Mouse (Mus musculus) brown adipose tissue, adult 24 weeks (tissue): ENCODE results near the gene Sbds. TPM values are rescaled to one million over a fixed set of nuclear protein-coding genes. Genes with fewer than 3 reads are reported as not detected.

Source experiments
- H3K27ac ChIP-seq: fragments of 200-500 bp; replicated peaks from 2 replicates; pipeline ENCODE4 v1.5.1; 2012; ENCODE audit warnings: low read depth, mild to moderate bottlenecking, low read length
- H3K4me1 ChIP-seq: fragments of 200-500 bp; 2 replicates; pipeline ENCODE4 v1.6.1; 2012; ENCODE audit warnings: low read length, mixed read lengths; ENCODE audit not compliant: control insufficient read depth, insufficient read depth, insufficient read length
- H3K4me3 ChIP-seq: fragments of 200-500 bp; 2 replicates; pipeline ENCODE4 v1.5.1; 2012; ENCODE audit warnings: low read depth, mild to moderate bottlenecking, low read length, moderate library complexity; ENCODE audit not compliant: insufficient read depth
- polyA plus RNA-seq: library from polyadenylated mRNA; stranded (reverse); fragments of >200 nt; gene quantifications from 2 replicates; pipeline ENCODE4 v1.2.4, GENCODE M21; 2012; ENCODE audit not compliant: missing spikeins, insufficient read depth, insufficient read length

Gene Sbds
- polyA plus RNA-seq, 1 experiment = 74.0 TPM

DNA sequence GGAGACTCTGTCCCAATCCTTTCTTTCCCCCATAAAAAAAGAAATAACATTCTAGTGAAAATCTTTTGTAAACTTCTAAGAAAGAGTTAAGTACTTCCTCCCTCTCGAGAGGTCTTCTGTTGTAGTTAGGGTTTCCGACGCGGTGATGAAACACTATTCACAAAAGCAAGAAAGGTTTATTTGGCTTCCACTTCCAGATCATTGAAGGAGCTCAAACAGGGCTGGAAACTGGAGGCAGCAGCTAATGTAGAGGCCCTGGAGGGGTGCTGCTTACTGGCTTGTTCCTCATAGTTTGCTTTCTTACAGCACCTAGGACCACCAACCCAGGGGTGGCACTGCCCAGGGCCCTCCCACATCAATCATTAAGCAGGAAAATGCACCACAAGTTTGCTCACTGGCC is 27.2 kb downstream of the Sbds start:
- Histone ChIP-seq H3K27ac (no peak overlapping the region), H3K4me3 (no peak overlapping the region), H3K4me1 (peaks cover 13% of the 10 kb centered on the region)

DNA sequence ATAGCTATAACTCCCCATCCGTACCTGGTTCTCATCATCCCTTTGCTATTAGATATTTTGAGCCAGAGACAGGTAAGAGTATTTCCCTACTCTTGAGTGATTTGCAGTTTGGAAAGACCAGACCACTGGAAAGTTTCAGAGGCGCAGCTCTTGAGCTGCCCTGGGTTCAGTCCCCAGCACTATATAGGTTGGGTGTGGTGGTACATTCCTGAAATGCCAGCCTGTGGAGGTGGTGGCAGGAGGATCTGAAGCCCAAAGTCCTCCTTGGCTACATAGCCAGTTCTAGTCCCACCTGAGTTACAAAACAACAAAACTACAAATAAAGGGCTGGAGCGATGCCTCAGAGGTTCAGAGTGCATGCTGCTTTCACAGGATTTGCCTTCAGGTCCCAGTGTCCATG is 28.5 kb downstream of the Sbds start:
- Histone ChIP-seq H3K27ac (no peak overlapping the region), H3K4me1 (peaks cover 14% of the 10 kb centered on the region), H3K4me3 (no peak overlapping the region)

DNA sequence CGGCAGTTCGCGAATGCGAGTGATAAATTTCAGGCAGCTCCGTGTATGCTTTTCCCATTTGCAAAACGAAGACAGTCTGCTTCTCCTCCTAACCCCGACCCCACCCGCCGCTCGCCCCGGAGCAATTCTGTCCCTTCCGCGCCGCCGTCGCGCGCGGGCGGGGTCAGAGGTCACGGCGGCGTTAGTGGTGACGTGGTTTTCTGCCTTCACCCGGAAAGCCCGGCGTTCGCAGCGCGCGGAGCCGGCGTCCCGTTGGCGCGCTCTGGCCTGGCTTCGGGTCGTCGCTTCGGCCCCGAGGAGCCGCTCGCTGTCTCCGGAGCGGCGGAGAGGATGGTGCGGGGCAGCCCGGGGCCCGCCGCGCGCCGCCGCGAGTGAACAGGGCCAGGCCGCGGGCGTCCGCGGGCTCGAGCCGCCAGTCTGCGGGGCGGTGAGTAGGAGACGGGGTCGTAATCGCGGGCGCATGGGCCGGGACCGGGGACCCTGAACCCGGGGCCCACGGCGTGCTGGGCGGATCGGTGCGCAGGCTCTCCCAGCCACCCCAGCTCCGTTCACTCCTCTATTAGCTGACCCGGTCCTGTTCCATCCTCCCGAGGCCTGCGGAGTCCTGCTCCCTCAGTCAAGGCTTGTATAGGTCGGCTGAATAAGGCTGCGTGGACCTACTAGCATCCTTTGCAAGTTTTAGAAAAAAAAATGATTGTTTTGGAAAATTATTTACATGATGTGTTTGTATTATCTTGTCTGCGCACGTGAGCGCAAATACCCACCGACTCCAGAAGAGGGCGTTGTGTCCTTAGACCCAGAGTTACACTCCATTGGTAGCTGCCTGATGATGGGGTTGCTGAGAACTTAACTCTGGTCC is 33.0 kb downstream of the Sbds start:
- H3K4me1 ChIP-seq = peaks cover 14% of the 10 kb centered on the region
- peak overlapping the region; percentile 94 for H3K4me3 ChIP-seq
- H3K27ac ChIP-seq = peak overlapping the region; percentile 92

DNA sequence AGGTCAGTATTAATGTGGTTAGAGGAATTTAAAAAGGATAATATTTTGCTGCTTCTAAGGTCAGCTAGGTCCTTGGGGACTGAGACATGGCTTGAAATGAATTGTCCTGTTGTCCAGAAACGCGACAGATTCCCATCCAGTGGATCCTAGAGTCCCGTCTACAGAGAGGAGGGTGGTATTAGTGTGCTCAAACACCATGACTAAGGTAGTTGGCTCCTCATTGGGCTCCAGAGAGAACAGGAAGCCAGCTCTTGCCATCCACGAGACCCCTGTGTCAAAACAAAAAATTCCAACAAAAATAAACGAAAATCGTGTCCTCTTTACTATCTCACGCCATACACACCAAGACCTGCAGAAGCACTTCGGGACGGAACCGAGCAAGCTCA is 33.6 kb downstream of the Sbds start:
- H3K4me3 ChIP-seq = peak overlapping the region; percentile 94
- peak overlapping the region; percentile 92 for H3K27ac ChIP-seq

DNA sequence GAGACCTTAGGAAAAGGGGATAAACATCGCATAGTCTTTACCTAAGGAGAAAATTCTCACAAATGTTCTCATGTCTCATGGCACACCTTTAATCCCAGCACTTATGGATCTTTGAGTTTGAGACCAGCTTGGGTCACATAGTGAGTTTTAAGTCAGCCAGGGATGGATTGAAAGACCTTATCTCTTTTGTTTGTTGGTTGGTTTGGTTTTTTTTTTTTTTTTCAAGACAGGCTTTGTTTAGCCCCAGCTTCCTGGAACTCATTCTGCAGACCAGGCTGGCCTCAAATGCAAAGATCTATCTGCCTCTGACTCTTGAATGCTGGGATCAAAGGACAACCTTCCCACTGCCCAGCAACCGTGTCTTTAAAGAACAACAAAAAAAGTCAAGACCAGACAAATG is 34.0 kb downstream of the Sbds start:
- Histone ChIP-seq H3K4me1 (peaks cover 14% of the 10 kb centered on the region), H3K27ac (peak overlapping the region; percentile 92), H3K4me3 (peak overlapping the region; percentile 94)

More for the DNA sequence above, 33.6 kb downstream of the Sbds start:
- peaks cover 14% of the 10 kb centered on the region for H3K4me1 ChIP-seq

DNA sequence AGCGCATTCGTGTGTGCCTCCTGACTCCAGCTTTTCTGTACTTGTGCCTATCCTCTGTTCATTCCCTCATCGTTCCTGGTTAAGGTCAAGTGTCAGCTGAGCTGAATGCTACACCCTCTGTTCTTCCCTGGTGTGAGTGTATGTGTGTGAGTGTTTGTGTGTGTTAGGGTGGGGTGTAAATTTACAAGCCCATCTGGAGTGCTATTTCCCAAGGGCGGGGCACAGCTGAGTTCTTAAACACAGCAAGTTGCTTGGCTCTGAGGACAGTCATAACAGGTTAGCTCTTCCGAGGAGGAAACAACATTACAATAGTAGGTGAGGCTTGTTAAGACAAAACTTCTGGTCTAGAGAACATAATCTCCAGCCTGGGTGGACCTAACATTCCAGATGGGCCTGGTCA is 37.0 kb downstream of the Sbds start:
- H3K4me1 ChIP-seq = 0 out of 2 replicates have a peak, but pooled peaks cover 3% of the 10 kb centered on the region
- no peak overlapping the region for H3K27ac ChIP-seq
- no peak overlapping the region for H3K4me3 ChIP-seq

DNA sequence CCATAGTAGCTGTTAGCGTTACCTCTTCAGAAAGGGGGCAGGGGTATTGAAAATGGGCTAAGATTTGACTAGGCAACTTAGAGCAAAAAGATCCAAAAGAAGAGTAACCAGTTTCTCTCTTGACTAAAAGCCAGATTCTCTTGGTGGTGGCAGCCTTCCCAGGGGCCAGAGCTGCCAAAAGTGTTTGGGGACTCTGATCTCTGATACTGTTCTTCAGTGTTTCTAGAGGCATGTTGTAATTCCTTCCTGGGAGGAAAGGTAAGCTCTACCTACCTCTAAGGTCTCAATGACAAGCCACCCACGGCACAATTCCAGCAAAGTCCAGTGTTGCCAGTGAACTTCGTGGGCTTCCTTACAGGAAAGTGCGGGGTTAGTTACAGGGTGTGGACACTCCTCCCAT is 37.9 kb downstream of the Sbds start:
- Histone ChIP-seq H3K4me3 (no peak overlapping the region), H3K27ac (no peak overlapping the region), H3K4me1 (no peaks in the 10 kb centered on the region)

DNA sequence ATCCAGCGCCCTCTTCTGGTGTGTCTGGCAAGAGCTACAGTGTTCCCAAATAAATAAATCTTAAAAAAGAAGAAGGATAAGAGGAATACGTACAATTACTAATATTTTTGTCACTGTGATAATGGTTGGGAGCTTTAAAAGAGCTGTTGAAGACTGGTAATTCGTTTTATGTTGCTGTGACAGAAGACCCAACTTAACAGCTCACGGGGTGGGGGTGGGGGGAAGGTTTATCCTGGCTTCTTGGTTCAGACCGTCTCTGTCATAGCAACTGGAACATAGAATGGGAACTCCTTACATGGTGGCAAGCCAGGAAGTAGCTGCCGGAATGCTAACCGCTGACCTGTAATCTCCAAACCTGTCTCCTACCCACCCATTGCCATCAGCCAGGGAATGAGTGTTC is 38.5 kb downstream of the Sbds start, which contains the start of gene Tmem248:
Tmem248 (plus strand) TSS at position 301 of the 400 bp plus-strand sequence.
- no peaks in the 10 kb centered on the region for H3K4me1 ChIP-seq
- H3K27ac ChIP-seq = no peak within 1 kb of the TSS
- no peak within 1 kb of the TSS for H3K4me3 ChIP-seq

DNA sequence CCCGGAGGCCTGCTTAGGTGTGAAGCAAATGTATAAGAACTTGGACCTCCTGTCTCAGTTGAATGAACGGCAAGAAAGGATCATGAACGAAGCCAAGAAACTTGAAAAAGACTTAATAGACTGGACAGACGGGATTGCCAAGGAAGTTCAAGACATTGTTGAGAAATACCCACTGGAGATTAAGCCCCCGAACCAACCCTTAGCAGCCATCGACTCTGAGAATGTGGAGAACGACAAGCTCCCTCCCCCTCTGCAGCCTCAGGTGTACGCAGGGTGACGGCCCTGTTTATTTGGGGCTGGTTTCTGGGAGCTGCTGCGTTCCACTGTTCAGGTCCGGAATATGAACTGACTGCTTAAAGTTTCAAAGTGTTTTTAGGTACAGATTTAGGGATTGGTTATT is 42.4 kb downstream of the Sbds start:
- Histone ChIP-seq H3K4me1 (no peaks in the 10 kb centered on the region), H3K4me3 (no peak overlapping the region), H3K27ac (no peak overlapping the region)

DNA sequence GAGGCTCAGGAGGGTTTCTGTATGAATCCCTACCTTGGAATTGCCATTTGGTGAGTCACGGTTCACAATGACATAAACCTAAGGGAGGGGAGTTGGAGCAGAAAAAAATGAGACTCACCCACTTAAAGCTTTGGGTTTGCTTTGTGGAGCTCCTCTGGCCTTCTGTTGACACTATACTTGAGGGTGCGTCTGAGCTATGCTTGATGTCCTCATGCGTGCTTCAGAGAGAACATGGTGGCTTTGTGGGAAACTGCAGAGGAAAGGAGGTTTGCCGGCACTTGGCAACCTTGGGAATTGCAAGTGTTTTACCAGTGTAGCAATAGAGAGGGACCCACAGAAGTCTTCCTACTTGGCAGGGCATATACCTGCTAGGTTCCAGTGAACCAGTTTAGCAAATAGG is 48.0 kb downstream of the Sbds start:
- H3K4me3 ChIP-seq = no peak overlapping the region
- H3K27ac ChIP-seq = no peak overlapping the region
- peaks cover 12% of the 10 kb centered on the region for H3K4me1 ChIP-seq

DNA sequence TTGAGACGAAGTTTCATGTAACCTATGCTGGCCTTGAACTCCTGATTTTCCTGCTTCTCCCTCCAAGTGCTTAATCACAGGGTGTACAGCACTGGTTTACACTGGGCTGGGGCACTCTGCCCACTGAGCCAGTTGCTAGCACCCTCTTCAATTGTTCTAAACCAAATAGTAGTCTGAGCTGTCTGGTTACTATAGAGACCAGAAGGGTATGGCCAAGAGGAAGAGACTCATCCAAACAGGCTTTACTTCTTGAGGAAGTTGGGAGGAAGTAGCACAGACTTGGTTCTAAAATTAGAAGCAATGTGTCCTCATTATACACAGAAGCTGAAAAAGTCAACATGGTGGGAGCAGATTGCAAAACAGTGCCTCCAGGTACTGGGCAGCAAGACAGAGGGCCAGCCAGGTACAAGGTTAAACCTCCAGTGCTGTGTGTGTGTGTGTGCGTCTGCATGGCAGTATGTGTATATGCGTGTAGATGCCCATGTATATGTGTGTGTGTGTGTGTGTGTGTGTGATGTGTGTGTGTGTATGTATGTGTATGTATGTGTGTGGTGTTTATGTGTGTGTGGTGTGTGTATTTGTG is 49.8 kb downstream of the Sbds start:
- Histone ChIP-seq H3K4me1 (peaks cover 12% of the 10 kb centered on the region), H3K4me3 (no peak overlapping the region), H3K27ac (no peak overlapping the region)

DNA sequence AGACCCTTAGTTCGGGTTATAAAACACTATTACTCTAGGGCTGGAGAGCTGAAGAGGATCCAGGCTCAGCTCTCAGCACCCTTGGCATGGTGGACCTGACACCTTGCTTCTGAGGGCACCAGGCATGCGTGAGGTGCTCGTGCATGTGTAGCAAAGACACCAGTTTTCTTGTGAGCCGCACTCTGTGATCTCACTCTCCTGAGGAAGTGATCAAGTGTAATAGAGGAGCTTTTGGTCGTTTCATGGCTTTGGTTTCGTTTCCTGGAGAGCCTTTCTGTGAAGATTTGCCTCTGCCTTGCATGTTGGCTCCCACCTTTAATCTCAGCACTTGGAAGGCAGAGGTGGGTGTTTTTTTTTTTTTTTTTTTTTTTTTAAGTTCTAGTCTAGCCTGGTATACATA is 50.8 kb downstream of the Sbds start:
- peak overlapping the region; percentile 32 for H3K27ac ChIP-seq
- no peak overlapping the region for H3K4me3 ChIP-seq
- H3K4me1 ChIP-seq = peaks cover 12% of the 10 kb centered on the region

DNA sequence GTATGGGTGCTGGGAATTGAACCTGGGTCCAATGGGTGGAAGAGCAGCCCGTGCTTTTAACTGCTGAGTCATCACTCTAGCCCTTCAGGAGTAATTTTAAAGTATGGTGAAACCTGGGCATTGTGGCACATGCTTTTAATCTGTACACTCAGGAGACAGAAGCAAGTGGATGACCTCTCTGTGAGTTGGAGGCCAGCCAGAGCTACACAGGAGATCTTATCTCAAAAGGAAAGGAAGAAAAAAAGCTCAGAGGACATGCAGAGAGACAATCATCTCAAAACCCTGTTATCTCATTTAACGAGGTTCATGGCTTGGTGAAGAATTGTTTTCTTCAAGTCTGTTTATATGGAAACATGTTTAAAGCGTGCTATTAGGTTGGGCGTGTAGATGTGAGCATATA is 51.4 kb downstream of the Sbds start:
- peaks cover 12% of the 10 kb centered on the region for H3K4me1 ChIP-seq
- no peak overlapping the region for H3K4me3 ChIP-seq
- H3K27ac ChIP-seq = peak overlapping the region; percentile 32

DNA sequence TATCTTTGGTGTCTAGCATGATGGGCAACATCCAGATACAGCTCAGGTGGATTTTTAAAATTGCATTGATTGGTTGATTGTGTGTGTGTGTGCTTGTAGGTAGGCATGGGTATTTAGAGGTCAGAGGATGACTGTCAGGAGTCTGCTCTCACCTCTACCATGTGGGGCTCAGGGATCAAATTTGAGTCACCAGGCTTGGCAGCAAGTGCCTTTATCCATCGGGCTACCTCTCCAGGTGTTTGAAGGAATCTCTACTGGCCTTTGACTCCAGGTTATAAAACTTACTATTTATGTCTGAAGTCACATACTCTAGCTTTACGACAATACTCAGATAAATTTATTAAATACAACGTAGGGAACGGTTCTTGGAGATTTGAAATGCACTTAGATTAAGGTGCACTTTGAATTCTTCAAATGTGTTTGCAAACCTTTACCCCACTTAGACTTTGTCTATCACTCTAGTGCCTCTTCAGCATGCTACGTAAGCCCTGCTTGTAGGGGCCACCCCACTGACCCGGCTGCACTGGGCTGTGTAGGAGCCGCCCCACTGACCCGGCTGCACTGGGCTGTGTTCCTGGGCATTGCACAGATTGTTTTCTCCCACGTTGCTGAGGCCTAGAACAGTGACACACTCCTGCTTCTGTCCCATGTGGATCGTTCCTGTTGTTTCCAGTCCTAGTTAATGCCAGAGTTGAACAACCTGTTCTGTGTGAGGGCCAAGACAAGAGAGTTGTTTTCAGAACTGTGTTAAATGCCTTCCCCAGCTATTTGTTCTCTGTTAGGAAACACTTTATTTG is 54.9 kb downstream of the Sbds start:
- no peak overlapping the region for H3K27ac ChIP-seq
- H3K4me1 ChIP-seq = peaks cover 12% of the 10 kb centered on the region
- no peak overlapping the region for H3K4me3 ChIP-seq

DNA sequence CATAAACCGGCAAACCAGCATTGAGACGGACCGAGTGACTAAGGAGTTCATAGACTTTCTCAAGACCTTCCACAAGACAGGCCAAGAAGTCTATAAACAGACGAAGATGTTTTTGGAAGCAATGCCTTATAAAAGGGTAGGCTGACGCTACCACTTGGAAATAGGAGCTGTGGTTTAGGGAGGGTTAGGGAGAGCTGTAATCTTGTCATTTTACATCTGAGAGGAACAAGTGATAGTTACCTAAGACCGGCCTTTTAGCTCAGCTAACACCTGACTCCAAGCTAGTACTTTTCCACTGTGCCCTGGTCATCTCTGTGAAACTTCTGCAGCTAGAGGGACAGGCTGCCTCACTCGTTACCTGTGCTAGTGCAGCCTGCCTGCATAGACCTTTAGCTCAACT is 57.3 kb downstream of the Sbds start:
- Histone ChIP-seq H3K27ac (no peak overlapping the region), H3K4me1 (no peaks in the 10 kb centered on the region), H3K4me3 (no peak overlapping the region)
